Mouse (Mus musculus) retina, postnatal 7 days (tissue): ENCODE measurements around the gene Slc26a6.

ENCODE experiments used
- DNase-seq: peaks from one replicate; pipeline ENCODE4 v3.0.0-alpha.2; 2012; ENCODE audit warnings: low read depth, low spot score

Slc26a6 gene

DNA sequence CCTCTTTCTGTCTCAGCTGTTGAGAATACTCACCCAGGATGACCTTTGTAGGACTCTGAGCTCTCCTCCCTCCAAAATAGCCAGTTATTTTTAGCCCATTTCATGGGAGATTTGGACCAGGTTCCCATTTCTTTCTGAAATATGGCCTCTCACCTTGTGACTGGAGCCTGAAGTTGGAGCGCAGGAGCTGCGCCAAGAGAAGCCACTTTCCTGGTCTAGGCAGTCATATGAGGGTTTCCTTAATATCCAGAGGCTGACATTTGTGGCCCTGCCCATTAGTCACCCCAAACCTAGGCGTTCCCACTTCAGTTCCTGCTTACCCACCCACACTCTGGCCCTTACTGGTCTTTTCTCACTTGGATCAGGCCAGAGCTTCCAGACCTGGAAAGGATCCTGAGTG is at the start of gene Slc26a6:
Gene Slc26a6 (plus strand): TSS at position 308 of the 400 bp plus-strand sequence.
- DNase-seq: no peak

GRCm38 (mm10) chr9:108805768-108806167 is 47.3 kb upstream of the Slc26a6 start:
- no peak for DNase-seq

GRCm38 (mm10) chr9:108806379-108806778 is 46.7 kb upstream of the Slc26a6 start:
- DNase-seq: no peak

- no peak for DNase-seq
Measured at GRCm38 (mm10) chr9:108806831-108807230, 46.3 kb upstream of the Slc26a6 start.

DNA sequence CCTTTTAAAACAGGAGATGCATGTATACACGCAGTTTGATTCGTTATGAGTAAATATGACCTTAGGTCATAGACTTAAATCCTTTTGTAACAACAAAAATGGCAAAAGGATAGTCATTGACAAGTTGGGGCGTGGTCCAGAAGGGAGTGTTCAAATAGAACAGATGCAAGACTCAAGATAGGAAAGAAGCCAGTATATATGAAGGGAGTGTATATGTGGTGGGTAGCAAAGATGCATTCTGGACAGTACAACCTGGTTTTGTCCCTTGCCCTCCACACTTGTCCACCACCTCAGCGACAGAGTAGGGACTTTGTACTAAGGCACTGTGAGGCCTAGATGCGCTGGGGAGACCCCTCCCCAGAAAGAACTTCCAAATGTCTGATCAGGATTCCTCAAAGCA is 45.4 kb upstream of the Slc26a6 start:
- DNase-seq: no peak

DNA sequence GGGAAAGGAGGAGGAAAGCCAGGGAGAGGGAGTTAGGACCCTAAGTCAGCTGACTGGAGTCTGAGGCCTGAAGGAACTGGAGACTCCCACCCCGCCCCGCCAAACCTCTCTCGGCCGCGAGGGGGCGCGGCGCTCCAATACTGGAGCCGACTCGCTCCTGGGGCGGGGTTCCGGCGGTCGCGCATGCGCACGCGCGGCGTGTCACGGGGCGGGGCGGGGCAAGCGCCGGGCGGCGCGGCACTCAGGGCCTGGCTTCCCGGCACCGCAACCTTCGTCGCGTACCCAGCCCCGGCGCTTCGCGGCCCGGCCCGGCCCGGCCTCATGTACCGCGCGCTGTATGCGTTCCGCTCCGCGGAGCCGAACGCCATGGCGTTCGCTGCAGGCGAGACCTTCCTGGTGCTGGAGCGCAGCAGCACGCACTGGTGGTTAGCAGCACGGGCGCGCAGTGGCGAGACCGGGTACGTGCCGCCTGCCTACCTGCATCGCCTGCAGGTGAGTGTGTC is 44.9 kb upstream of the Slc26a6 start, which contains the start of gene Nckipsd:
Gene Nckipsd (plus strand): TSS at position 206 of the 503 bp plus-strand sequence.
- peak; percentile 90 for DNase-seq

DNA sequence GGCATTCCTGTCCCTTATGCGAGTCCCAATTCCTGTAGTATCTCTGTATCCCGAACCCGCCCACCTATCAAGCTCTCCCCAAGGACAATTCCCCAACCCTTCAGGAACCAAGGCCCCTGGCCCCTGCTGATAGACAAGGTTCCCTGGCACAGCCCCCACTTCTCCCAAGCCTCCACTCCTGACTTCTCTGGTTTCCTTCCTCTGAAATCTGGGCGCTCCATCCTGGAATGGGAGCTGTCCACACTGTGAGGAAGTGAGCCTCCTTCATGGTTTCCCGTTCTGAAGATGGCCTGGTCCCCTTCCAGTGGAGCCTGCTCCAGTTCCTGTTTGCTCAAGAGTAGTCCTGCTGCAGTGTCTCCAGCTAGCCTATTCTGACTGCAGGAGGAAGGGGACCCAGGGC is 43.9 kb upstream of the Slc26a6 start:
- no peak for DNase-seq

DNA sequence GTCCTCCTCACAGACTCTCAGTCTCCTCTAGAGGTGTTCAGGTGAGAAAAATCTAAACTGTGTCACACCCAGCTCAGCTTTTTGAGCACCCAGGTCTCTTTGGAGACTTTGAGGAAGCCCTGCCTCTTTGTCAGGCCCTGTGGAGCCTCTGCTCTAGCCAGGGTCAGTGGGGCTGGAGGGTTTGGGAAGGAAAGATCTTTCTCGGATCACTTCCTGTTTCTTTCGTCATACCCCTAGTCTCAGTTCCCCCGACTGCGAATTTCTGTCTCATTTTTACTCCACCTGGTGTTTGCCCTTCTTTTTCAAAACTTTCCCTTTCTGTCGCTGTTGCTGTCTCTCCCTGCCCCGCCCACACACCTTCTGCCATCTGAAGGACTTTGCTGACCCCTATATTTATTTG is 43.4 kb upstream of the Slc26a6 start:
- no peak for DNase-seq

GRCm38 (mm10) chr9:108810516-108810915 is 42.6 kb upstream of the Slc26a6 start:
- no peak for DNase-seq

DNA sequence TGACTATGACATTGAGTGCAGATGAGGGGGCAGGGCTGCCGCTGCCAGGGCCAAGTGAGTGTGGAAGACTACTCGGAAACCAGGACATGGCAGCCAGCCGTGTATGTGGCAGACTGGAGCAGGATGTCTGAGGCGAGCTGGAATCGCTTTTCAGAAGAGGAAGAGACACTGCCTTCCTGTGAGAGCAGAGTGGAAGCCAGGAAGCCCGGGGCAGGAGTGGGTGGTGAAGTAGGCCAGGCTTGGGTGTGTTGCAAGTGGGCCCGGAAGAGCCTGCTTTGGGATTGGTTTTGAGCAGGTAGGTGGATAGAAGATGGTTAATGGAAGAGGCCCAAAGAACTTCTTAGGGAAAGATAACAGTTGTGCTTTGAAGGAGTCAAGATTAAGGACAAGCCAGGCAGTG is 37.5 kb upstream of the Slc26a6 start:
- no peak for DNase-seq

GRCm38 (mm10) chr9:108819495-108819894 is 33.6 kb upstream of the Slc26a6 start:
- no peak for DNase-seq

GRCm38 (mm10) chr9:108820077-108820476 is 33.0 kb upstream of the Slc26a6 start:
- no peak for DNase-seq

GRCm38 (mm10) chr9:108824144-108824685 is 28.9 kb upstream of the Slc26a6 start:
- no peak for DNase-seq

- peak; percentile 90 for DNase-seq
Measured at GRCm38 (mm10) chr9:108824755-108825413, 28.2 kb upstream of the Slc26a6 start.

GRCm38 (mm10) chr9:108825820-108826699 is 27.0 kb upstream of the Slc26a6 start, which contains the start of gene Celsr3:
Gene Celsr3 (plus strand): TSS chr9:108826320.
- DNase-seq: peak; percentile 90

DNA sequence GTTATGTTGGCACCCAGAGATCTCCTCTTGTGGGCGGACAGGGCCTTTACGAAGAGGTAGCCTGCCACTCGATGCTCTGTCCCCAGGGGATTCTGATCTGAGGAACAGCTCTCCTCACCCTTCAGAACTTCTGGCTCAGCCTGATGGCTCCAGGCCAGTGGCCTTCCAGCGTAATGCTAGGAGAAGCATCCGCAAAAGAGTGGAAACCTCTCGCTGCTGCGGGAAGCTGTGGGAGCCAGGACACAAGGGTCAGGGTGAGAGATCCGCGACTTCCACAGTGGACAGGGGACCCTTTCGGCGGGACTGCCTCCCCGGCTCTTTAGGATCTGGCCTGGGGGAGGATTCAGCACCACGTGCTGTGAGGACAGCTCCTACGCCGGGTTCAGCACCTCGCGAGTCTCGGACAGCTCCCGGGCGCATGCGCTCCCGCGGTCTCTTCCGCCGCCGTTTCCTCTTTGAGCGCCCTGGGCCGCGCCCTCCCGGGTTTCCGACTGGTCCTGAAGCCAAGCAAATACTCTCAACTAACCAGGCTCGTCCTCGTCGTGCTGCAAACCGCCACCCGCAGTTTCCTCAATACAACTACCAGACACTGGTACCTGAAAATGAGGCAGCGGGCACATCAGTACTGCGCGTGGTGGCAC is 26.3 kb upstream of the Slc26a6 start:
- DNase-seq: no peak

- no peak for DNase-seq
Measured at GRCm38 (mm10) chr9:108827454-108827853, 25.6 kb upstream of the Slc26a6 start.

GRCm38 (mm10) chr9:108827906-108828305 is 25.2 kb upstream of the Slc26a6 start:
- no peak for DNase-seq

GRCm38 (mm10) chr9:108831637-108832036 is 21.4 kb upstream of the Slc26a6 start:
- DNase-seq: no peak

GRCm38 (mm10) chr9:108832390-108833108 is 20.5 kb upstream of the Slc26a6 start:
- peak; percentile 84 for DNase-seq

GRCm38 (mm10) chr9:108842989-108843388 is 10.1 kb upstream of the Slc26a6 start:
- no peak for DNase-seq
